Mouse (Mus musculus): Measurements from ENCODE around the gene Bmp6.
A peak's percentile ranks its signal among the peaks of the same experiment; 100 is the strongest.

Gene Bmp6

GRCm38 (mm10) chr13:38344713-38345430 lies at the start of gene Bmp6:
Bmp6 (plus strand) TSS chr13:38345107.
- peak; percentile 81 to 86 for DNase-seq (ENCODE audit: low spot score in 2 of 2)

GRCm38 (mm10) chr13:38296166-38296565 lies 48.7 kb upstream of the Bmp6 start:
- no peak for DNase-seq (ENCODE audit: low spot score in 2 of 2)

GRCm38 (mm10) chr13:38296601-38297000 lies 48.3 kb upstream of the Bmp6 start:
- DNase-seq (ENCODE audit: low spot score in 2 of 2) = peak in 1 of 2 experiments; percentile 28

- DNase-seq (ENCODE audit: low spot score in 2 of 2) = no peak
Measured at GRCm38 (mm10) chr13:38311125-38311524, 33.8 kb upstream of the Bmp6 start.

DNA sequence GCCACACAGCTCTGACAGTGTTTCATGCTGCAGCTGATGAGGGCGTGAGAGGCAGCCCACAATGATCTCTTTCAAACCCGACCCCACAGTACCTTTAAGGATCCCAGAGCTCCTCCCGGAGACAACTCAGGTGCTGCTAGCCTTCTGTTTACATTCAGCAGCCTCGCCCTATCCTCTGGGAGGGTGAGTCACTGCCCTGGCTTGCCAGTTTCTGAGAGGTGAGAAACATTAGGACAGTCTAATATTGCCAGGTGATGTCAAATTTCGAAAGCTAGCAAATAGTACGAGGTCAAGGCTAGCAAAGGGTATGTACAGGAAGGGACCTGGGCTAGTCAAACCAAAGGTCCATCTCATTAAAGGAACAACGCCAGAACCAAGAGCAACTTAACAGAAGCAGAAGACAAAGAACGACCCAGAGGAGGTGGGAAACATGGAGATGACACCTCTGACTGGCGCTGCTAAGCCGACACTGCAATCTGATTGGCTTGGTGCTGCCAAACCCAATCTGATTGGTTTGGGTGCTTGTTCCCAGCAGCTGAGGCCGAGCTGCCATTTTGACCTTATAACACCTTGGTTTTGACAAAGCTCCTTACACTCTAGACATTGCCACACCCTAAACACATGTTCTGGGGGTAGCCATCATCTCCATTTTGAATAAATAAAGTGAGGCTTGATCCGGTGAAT lies 32.4 kb upstream of the Bmp6 start:
- DNase-seq (ENCODE audit: low spot score in 2 of 2) = no peak

- DNase-seq (ENCODE audit: low spot score in 2 of 2) = no peak
Measured at GRCm38 (mm10) chr13:38314590-38314989, 30.3 kb upstream of the Bmp6 start.

DNA sequence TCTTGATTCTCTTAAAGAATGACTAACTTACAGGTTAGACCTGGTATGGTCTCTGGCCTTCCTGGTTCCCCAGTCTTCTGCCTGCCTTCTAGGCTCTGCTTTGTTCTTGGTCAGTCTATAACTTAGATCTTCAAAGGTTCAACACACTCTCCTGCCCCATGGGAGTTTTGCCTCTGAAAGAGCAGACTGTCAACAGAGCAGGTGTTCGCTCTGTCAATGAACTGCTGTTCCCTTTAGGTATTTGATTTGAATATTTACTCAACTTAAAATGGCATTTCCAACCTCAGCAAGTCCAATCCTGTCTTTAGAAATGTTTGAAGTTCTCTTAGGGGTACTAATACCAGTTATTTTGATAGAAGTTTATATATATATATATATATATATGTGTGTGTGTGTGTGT lies 26.5 kb upstream of the Bmp6 start:
- DNase-seq (ENCODE audit: low spot score in 2 of 2) = no peak

DNA sequence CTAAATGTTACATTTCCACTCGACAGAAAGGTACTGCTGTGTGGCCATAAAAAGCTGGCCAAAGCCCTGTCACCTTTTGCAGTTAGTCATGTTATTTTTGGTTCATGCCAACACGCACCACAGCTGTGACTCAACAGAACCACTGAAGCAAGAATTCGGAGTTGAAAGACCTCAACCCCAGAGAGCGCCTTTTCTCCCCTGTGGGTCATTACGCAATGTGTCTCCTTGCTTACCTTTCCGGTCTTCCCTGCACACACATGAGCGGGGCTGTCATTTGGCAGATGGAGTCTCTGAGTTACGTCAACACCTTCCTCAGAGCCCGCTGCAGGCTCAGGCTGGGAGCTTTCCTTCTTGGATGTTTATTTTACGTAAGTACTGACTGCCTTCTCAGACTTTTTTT lies 24.6 kb upstream of the Bmp6 start:
- no peak for DNase-seq (ENCODE audit: low spot score in 2 of 2)

DNA sequence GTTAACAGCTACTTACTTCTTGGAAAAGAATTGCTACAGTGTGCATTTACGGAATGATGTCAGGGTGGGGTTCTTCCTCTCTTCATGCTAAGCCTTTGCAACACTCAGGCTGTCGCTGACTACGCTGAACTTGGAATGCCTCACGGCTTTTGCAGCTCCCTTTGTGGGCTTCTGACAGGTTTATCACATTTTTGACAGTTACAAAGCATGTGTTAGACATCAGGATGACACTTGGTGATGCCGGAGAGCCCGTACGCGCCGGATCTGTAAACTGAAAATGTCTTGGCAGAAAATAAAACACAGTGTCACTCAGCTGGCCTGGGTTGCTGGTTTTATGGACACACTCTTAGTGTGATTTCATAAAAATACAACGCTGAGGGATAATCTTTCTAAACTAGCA lies 20.5 kb upstream of the Bmp6 start:
- DNase-seq (ENCODE audit: low spot score in 2 of 2) = no peak

GRCm38 (mm10) chr13:38327377-38327776 lies 17.5 kb upstream of the Bmp6 start:
- DNase-seq (ENCODE audit: low spot score in 2 of 2) = no peak

DNA sequence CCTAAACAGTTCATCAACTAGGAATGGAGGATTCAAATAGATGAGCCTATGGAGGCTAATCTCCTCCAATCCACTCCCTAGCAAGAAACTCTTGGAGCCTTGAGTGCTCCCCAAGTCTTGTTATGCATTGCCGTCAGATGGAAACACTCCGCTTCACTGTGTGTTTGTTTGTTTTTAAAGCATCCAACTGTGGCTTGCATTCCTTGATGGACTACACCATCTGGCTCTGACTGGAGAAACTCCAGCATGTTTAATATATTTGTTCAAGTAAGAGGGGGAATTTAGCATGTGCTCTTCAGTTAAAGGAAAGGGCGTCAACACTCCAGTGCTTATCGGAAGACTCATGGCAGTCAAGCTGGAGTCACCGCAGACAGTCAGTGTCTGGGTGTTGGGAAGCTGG lies 11.4 kb upstream of the Bmp6 start:
- no peak for DNase-seq (ENCODE audit: low spot score in 2 of 2)

DNA sequence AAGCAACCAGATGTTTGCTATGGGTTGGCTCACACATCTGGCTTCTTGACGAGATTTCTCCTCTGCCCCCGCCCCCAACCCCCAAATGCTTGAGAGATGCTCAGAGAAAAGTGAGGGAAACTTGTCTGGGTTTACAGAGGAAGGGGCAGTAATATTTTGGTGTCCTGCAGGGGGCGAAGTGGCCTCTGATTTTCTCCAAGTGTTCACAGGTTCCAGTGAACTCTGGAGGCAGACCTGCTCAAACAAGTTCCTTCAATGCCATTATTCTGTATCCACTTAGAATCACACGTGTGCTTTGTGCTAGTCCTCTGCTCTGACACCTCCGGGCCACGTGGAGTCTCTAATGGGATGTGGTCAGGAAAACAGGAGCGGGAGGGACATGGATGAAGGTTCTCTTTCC lies 2.3 kb upstream of the Bmp6 start:
- peak; percentile 41 to 58 for DNase-seq (ENCODE audit: low spot score in 2 of 2)

- DNase-seq (ENCODE audit: low spot score in 2 of 2) = no peak
Measured at GRCm38 (mm10) chr13:38343202-38343601, 1.7 kb upstream of the Bmp6 start.

DNA sequence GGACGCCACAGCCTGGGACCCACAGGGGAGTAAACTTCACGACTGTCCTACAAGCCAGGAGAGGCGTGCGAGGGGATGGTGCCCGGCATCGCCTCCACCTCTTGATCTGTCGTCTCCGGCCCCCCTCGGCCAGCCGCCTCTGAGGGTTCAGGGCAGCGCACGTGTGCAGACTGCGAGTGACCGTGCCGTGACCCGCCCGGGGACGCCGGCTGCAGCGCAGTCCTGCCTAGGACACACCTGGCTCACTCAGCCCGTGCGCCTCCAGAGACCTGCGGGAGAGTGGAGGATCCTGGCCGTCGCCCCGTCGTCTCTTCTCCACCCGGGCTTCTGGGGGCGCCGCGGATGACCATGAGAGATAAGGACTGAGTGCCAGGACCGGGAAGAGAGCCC lies 519 bp downstream of the Bmp6 start:
- DNase-seq (ENCODE audit: low spot score in 2 of 2) = no peak

GRCm38 (mm10) chr13:38346096-38346915 lies 1.4 kb downstream of the Bmp6 start:
- no peak for DNase-seq (ENCODE audit: low spot score in 2 of 2)

DNA sequence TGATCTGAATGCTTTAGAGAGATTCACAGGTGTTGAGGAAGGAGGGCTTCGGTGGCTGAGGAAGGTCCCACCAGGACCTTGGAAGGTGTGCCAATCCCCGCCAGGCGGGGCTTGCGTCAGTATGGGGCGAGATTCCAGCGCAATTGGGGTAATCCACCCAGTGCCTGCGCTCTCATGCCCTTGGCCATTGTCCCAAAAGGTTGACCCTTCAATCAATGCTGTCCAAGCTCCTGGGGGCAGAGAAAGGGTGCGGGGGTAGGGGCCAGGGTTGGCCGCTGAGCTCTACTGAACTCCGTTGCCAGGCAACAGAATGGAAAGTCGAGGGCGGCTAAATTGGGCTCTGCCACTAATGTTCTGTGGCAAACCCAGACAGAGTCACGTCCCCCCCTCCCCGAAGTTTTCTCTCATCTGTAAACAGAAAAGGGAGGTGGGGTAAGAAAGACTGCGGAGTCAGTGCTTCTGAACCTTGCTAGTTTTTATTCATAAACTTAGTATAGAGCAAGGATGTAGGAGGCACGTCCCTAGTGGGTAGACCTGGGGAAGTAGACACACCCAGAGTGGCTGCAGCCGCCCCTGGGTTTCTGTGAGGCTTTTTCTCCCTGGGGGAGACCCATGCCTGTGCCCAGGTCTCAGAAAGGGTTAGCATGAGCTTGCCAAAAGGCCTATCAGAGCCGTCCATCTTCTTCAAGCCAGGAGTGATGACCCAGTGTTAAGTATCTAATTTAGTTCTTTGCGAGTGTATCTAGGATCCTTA lies 2.3 kb downstream of the Bmp6 start:
- peak in 1 of 2 experiments; percentile 43 for DNase-seq (ENCODE audit: low spot score in 2 of 2)

GRCm38 (mm10) chr13:38347775-38348135 lies 2.8 kb downstream of the Bmp6 start:
- no peak for DNase-seq (ENCODE audit: low spot score in 2 of 2)

GRCm38 (mm10) chr13:38349046-38349445 lies 4.1 kb downstream of the Bmp6 start:
- DNase-seq (ENCODE audit: low spot score in 2 of 2) = no peak

- DNase-seq (ENCODE audit: low spot score in 2 of 2) = no peak
Measured at GRCm38 (mm10) chr13:38349818-38350217, 4.9 kb downstream of the Bmp6 start.

DNA sequence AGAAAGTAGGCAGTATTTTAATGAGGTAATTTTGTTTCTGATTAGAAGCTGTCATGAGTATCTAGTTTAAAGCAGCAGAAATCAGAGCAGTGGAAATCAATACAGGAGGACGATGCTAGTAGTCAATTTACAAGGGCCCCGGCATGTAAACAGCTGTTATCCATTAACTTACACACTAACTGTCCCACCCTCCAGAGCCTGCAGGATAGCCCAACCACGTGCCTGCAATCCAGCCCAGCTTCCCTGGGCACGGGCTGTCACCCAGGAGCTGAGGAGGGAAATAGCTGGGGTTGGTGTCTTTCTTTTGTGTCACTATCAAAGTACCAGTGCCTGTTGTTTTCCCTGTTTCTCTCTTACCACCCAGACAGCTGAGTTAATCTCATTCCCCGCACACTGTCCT lies 7.1 kb downstream of the Bmp6 start:
- DNase-seq (ENCODE audit: low spot score in 2 of 2) = no peak

GRCm38 (mm10) chr13:38352986-38353385 lies 8.1 kb downstream of the Bmp6 start:
- DNase-seq (ENCODE audit: low spot score in 2 of 2) = peak; percentile 47 to 48

Data from right cerebral cortex, postnatal 10 days (tissue).